Mouse (Mus musculus) myocyte (in vitro differentiated cells): ENCODE data around the gene Tspyl1. TPM values are rescaled to one million over a fixed set of nuclear protein-coding genes. Genes with fewer than 3 reads are reported as not detected.

Experiments
- H3K27me3 ChIP-seq: one replicate; pipeline ENCODE4 v1.6.1; 2011; ENCODE audit not compliant: control insufficient read depth, insufficient read depth, insufficient read length
- H3K36me3 ChIP-seq: one replicate; pipeline ENCODE4 v1.6.1; 2011; ENCODE audit not compliant: control insufficient read depth, insufficient read depth
- H3K4me2 ChIP-seq: one replicate; pipeline ENCODE4 v1.6.1; 2011; ENCODE audit warnings: low read depth, control low read depth
- H3K4me3 ChIP-seq: one replicate; pipeline ENCODE4 v1.5.1; 2011; ENCODE audit warnings: mild to moderate bottlenecking, control low read depth, moderate library complexity
- H3K79me2 ChIP-seq: one replicate; pipeline ENCODE4 v1.6.1; 2011; ENCODE audit not compliant: control insufficient read depth, insufficient read depth
- H3ac ChIP-seq: one replicate; pipeline ENCODE4 v1.6.1; 2011; ENCODE audit not compliant: control insufficient read depth, insufficient read length
- CEBPB ChIP-seq: IDR thresholded peaks from 2 replicates; pipeline ENCODE4 v1.6.1; 2011; ENCODE audit warnings: mild to moderate bottlenecking, moderate library complexity; ENCODE audit not compliant: poor library complexity, insufficient read depth, severe bottlenecking
- E2F4 ChIP-seq: IDR thresholded peaks from one replicate; pipeline ENCODE4 v1.6.1; 2011; ENCODE audit warnings: mild to moderate bottlenecking, control low read depth, moderate library complexity; ENCODE audit not compliant: insufficient read depth
- MAX ChIP-seq: IDR thresholded peaks from one replicate; pipeline ENCODE4 v1.6.1; 2011; ENCODE audit warnings: low read depth, mild to moderate bottlenecking, control low read depth
- MYOD1 ChIP-seq, 3 experiments: IDR thresholded peaks; one replicate each; pipeline ENCODE4 v1.6.1; 2011; ENCODE audit warnings: control low read depth in 2 of 3, low read depth in 2 of 3, mild to moderate bottlenecking in 2 of 3, moderate library complexity in 1 of 3; ENCODE audit not compliant: insufficient read length in 2 of 3, control insufficient read depth in 1 of 3
- MYOG ChIP-seq, 3 experiments: IDR thresholded peaks; one replicate each; pipeline ENCODE4 v1.6.1; 2011; ENCODE audit warnings: control low read depth in 2 of 3, low read depth in 2 of 3, mild to moderate bottlenecking in 2 of 3; ENCODE audit not compliant: insufficient read length in 2 of 3, control insufficient read depth in 1 of 3, insufficient read depth in 1 of 3
- POLR2A ChIP-seq: IDR thresholded peaks from one replicate; pipeline ENCODE4 v1.6.1; 2011; ENCODE audit warnings: low read depth, mild to moderate bottlenecking, control low read depth, moderate library complexity; ENCODE audit not compliant: insufficient read length
- POLR2AphosphoS2 ChIP-seq: IDR thresholded peaks from one replicate; pipeline ENCODE4 v1.6.1; 2011; ENCODE audit warnings: low read depth, control low read depth; ENCODE audit not compliant: insufficient read length
- REST ChIP-seq: IDR thresholded peaks from one replicate; pipeline ENCODE4 v1.6.1; 2011; ENCODE audit warnings: mild to moderate bottlenecking, control low read depth, moderate library complexity; ENCODE audit not compliant: insufficient read depth, insufficient read length
- SRF ChIP-seq: IDR thresholded peaks from one replicate; pipeline ENCODE4 v1.6.1; 2011; ENCODE audit warnings: low read depth; ENCODE audit not compliant: control insufficient read depth, insufficient read length
- TCF12 ChIP-seq: IDR thresholded peaks from one replicate; pipeline ENCODE4 v1.6.1; 2011; ENCODE audit warnings: mild to moderate bottlenecking, control low read depth; ENCODE audit not compliant: poor library complexity, insufficient read depth, severe bottlenecking
- TCF3 ChIP-seq: IDR thresholded peaks from one replicate; pipeline ENCODE4 v1.6.1; 2011; ENCODE audit warnings: low read depth, control low read depth; ENCODE audit not compliant: insufficient read length
- USF1 ChIP-seq: IDR thresholded peaks from one replicate; pipeline ENCODE4 v1.6.1; 2011; ENCODE audit warnings: low read depth, mild to moderate bottlenecking, control low read depth, moderate library complexity
- polyA plus RNA-seq: library from polyadenylated mRNA; unstranded; fragments of >200 nt; fragmentation: generic; extraction: Trizol; gene quantifications from one replicate; pipeline ENCODE4 v1.2.1, GENCODE M21; 2012; ENCODE audit warnings: missing spikeins

Tspyl1 gene
- polyA plus RNA-seq, 1 experiment, result 26.4 TPM

GRCm38 (mm10) chr10:34316571-34317216 lies 34.7 kb downstream of the Tspyl1 start:
- no peak overlapping the region for H3K4me2 ChIP-seq
- no peaks in the 10 kb centered on the region for H3K27me3 ChIP-seq
- H3K79me2 ChIP-seq, result no peaks in the 10 kb centered on the region
- H3K36me3 ChIP-seq, result peaks cover 10% of the 10 kb centered on the region
- H3K4me3 ChIP-seq, result no peak overlapping the region
- no peak for TF ChIP-seq POLR2A
- no peak for TF ChIP-seq TCF12
- TF ChIP-seq USF1, result no peak
- TF ChIP-seq CEBPB, result no peak
- no peak for TF ChIP-seq MAX
- TF ChIP-seq E2F4, result no peak
- TF ChIP-seq REST, result no peak
- no peak for TF ChIP-seq TCF3
- no peak for TF ChIP-seq POLR2AphosphoS2
- no peak for TF ChIP-seq MYOD1 (IDR thresholded peaks at IDR 0.05; ENCODE audit: control insufficient read depth in 1 of 3, insufficient read length in 2 of 3, low read depth in 2 of 3)
- no peak for TF ChIP-seq MYOG (IDR thresholded peaks at IDR 0.05; ENCODE audit: control insufficient read depth in 1 of 3, insufficient read depth in 1 of 3, insufficient read length in 2 of 3, low read depth in 2 of 3)
- no peak for TF ChIP-seq SRF
- H3ac ChIP-seq, result no peak overlapping the region

GRCm38 (mm10) chr10:34317217-34317606 lies 35.2 kb downstream of the Tspyl1 start:
- H3K27me3 ChIP-seq, result no peaks in the 10 kb centered on the region
- no peak overlapping the region for H3K4me3 ChIP-seq
- H3K36me3 ChIP-seq, result peaks cover 7% of the 10 kb centered on the region
- H3K79me2 ChIP-seq, result no peaks in the 10 kb centered on the region
- TF ChIP-seq MYOD1 (IDR thresholded peaks at IDR 0.05; ENCODE audit: control insufficient read depth in 1 of 3, insufficient read length in 2 of 3, low read depth in 2 of 3), result no peak
- TF ChIP-seq TCF12, result no peak
- TF ChIP-seq MAX, result no peak
- no peak for TF ChIP-seq CEBPB
- no peak for TF ChIP-seq POLR2A
- TF ChIP-seq REST, result no peak
- no peak for TF ChIP-seq TCF3
- TF ChIP-seq MYOG (IDR thresholded peaks at IDR 0.05; ENCODE audit: control insufficient read depth in 1 of 3, insufficient read depth in 1 of 3, insufficient read length in 2 of 3, low read depth in 2 of 3), result no peak
- TF ChIP-seq SRF, result no peak
- no peak overlapping the region for H3K4me2 ChIP-seq
- no peak overlapping the region for H3ac ChIP-seq

- H3K27me3 ChIP-seq, result no peaks in the 10 kb centered on the region
- TF ChIP-seq REST, result no peak
- no peak for TF ChIP-seq MAX
- no peak for TF ChIP-seq POLR2AphosphoS2
- no peak for TF ChIP-seq SRF
- TF ChIP-seq TCF12, result no peak
- no peak for TF ChIP-seq MYOG (IDR thresholded peaks at IDR 0.05; ENCODE audit: control insufficient read depth in 1 of 3, insufficient read depth in 1 of 3, insufficient read length in 2 of 3, low read depth in 2 of 3)
- TF ChIP-seq POLR2A, result no peak
- H3K36me3 ChIP-seq, result no peaks in the 10 kb centered on the region
- H3ac ChIP-seq, result no peak overlapping the region
- H3K4me3 ChIP-seq, result no peak overlapping the region
- H3K4me2 ChIP-seq, result no peak overlapping the region
- H3K79me2 ChIP-seq, result no peaks in the 10 kb centered on the region
Measured at GRCm38 (mm10) chr10:34320809-34321208, 38.8 kb downstream of the Tspyl1 start.

- Histone ChIP-seq H3K4me3 (no peak overlapping the region), H3K4me2 (no peak overlapping the region), H3K27me3 (no peaks in the 10 kb centered on the region), H3K79me2 (no peaks in the 10 kb centered on the region), H3ac (no peak overlapping the region), H3K36me3 (no peaks in the 10 kb centered on the region)
- TF ChIP-seq MAX, result no peak
- no peak for TF ChIP-seq MYOG (IDR thresholded peaks at IDR 0.05; ENCODE audit: control insufficient read depth in 1 of 3, insufficient read depth in 1 of 3, insufficient read length in 2 of 3, low read depth in 2 of 3)
- TF ChIP-seq TCF12, result no peak
- TF ChIP-seq POLR2AphosphoS2, result no peak
- no peak for TF ChIP-seq MYOD1 (IDR thresholded peaks at IDR 0.05; ENCODE audit: control insufficient read depth in 1 of 3, insufficient read length in 2 of 3, low read depth in 2 of 3)
- no peak for TF ChIP-seq CEBPB
- no peak for TF ChIP-seq REST
- TF ChIP-seq POLR2A, result no peak
Measured at GRCm38 (mm10) chr10:34326701-34327100, 44.7 kb downstream of the Tspyl1 start.

- H3K27me3 ChIP-seq, result no peaks in the 10 kb centered on the region
- TF ChIP-seq TCF12 (no peak), E2F4 (no peak), USF1 (no peak), MYOG (IDR thresholded peaks at IDR 0.05; ENCODE audit: control insufficient read depth in 1 of 3, insufficient read depth in 1 of 3, insufficient read length in 2 of 3, low read depth in 2 of 3) (no peak), CEBPB (no peak), MAX (no peak), POLR2AphosphoS2 (no peak), TCF3 (no peak), POLR2A (no peak), MYOD1 (IDR thresholded peaks at IDR 0.05; ENCODE audit: control insufficient read depth in 1 of 3, insufficient read length in 2 of 3, low read depth in 2 of 3) (no peak), SRF (no peak), REST (no peak)
- H3K4me2 ChIP-seq, result no peak overlapping the region
- no peak overlapping the region for H3K4me3 ChIP-seq
- H3K79me2 ChIP-seq, result no peaks in the 10 kb centered on the region
- no peaks in the 10 kb centered on the region for H3K36me3 ChIP-seq
- no peak overlapping the region for H3ac ChIP-seq
Measured at GRCm38 (mm10) chr10:34327144-34327543, 45.2 kb downstream of the Tspyl1 start.
